Mouse (Mus musculus) bone marrow, adult 2 months (tissue): ENCODE data around the gene Trim8.

Source experiments
- CTCF ChIP-seq: fragments of 200-500 bp; IDR thresholded peaks from 2 replicates; pipeline ENCODE4 v1.5.1; 2011; ENCODE audit warnings: low read length, control low read depth; ENCODE audit not compliant: control insufficient read depth, insufficient read depth
- POLR2A ChIP-seq: fragments of 200-500 bp; IDR thresholded peaks from 2 replicates; pipeline ENCODE4 v1.6.1; 2011; ENCODE audit warnings: low read depth, mild to moderate bottlenecking, control low read depth, low read length, borderline replicate concordance; ENCODE audit not compliant: control insufficient read depth

- TF ChIP-seq CTCF (no peak), POLR2A (no peak)
These were observed 17.7 kb upstream of the Trim8 start for GRCm38 (mm10) chr19:46483701-46484328.
